Mouse (Mus musculus): ENCODE results near the gene Actn1. TPM values are rescaled to one million over a fixed set of nuclear protein-coding genes. Genes with fewer than 3 reads are reported as not detected.
A peak's percentile ranks its signal among the peaks of the same experiment; 100 is the strongest.
"Not testable (repeated sequence)": the region's sequence is repeated elsewhere in the genome, so short reads cannot be mapped to it uniquely, and the experiment has no call there.

Actn1 gene
- total and polyA plus RNA-seq, 2 experiments from 2014 or later, result 15.7 to 85.3 TPM

DNA sequence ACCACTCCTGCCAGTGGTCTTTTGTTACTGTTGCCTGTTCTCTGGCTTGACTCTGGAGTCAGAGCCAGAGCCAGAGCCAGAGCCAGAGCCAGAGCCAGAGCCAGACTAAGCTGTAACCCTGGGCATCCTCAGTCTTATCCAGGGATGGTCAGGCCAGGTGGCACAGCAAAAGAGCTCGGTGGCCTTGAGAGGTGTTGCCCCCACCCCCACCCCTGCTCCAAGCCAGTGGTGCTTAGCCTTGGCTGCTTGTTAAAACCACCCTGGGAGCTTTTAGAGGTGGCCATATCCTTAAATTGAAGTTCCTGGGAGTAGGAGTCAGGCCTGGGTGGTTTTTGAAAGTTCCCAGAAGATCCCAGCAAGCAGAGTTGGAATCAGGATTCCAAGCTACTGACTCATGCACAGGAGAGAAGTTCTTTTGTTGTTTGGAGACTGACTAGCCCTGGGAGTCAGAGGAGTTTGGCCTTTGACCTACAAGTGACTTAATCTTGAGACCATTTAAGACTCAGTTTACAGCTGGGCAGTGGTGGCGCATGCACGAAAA, 31.8 kb upstream of the Actn1 start:
- Histone ChIP-seq H3K9ac (replicated peaks; ENCODE audit: low read depth, low read length) (no peak overlapping the region), H3K27me3 (ENCODE audit: control insufficient read depth, insufficient read depth, low read length) (no peaks in the 10 kb centered on the region), H3K27ac (ENCODE audit: low read depth) (no peak overlapping the region; the same call in 1 of the 2 replicates), H3K36me3 (replicated peaks; ENCODE audit: control insufficient read depth, insufficient read depth, low read length) (no peaks in the 10 kb centered on the region), H3K4me3 (ENCODE audit: low read depth, low read length) (no peak overlapping the region), H3K4me2 (ENCODE audit: low read depth, low read length) (no peak overlapping the region), H3K4me1 (ENCODE audit: control insufficient read depth, insufficient read depth) (peaks cover 4% of the 10 kb centered on the region), H3K9me3 (replicated peaks; ENCODE audit: control insufficient read depth, low read length) (no peaks in the 10 kb centered on the region)
- ATAC-seq (ENCODE audit: insufficient read depth, low read depth), result no peak
- no peak for DNase-seq (ENCODE audit: low spot score)
- no peak for TF ChIP-seq CTCF (IDR thresholded peaks at IDR 0.05; ENCODE audit: low read depth)
- no peak for TF ChIP-seq EP300 (IDR thresholded peaks at IDR 0.05; ENCODE audit: low read depth)
- 54% methylated on average over 3 of the region's 3 CpGs for WGBS

DNA sequence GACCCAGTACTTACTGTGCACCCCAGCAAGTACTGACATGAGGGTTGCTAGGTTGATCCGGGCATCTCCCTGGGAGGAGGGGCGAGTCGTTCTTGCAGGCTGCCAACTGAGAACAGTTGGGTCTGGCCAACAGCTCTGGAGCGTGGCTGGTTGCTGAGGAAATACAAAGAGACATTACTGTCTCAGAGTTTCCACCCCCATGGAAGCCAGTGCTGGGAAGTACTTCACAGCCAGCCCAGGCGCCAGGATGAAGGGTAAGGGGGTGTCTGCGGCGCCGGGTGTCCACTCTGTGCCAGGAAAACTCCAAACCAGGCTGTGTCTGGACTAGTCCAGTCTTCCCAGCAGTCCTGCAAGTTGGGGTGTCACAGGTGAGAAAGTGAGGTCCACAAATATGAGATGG, 30.8 kb upstream of the Actn1 start:
- H3K4me3 ChIP-seq (ENCODE audit: low read depth, low read length), result no peak overlapping the region
- no peak overlapping the region for H3K27ac ChIP-seq (ENCODE audit: low read depth)
- H3K36me3 ChIP-seq (replicated peaks; ENCODE audit: control insufficient read depth, insufficient read depth, low read length), result no peaks in the 10 kb centered on the region
- DNase-seq (ENCODE audit: low spot score) (no peak), ATAC-seq (ENCODE audit: insufficient read depth, low read depth) (peak; percentile 30; the same call in 1 of the 2 replicates)
- H3K9ac ChIP-seq (replicated peaks; ENCODE audit: low read depth, low read length), result no peak overlapping the region
- no peaks in the 10 kb centered on the region for H3K27me3 ChIP-seq (ENCODE audit: control insufficient read depth, insufficient read depth, low read length)
- no peaks in the 10 kb centered on the region for H3K9me3 ChIP-seq (replicated peaks; ENCODE audit: control insufficient read depth, low read length)
- no peak for TF ChIP-seq EP300 (IDR thresholded peaks at IDR 0.05; ENCODE audit: low read depth)
- TF ChIP-seq CTCF (IDR thresholded peaks at IDR 0.05; ENCODE audit: low read depth), result no peak
- no peak overlapping the region for H3K4me2 ChIP-seq (ENCODE audit: low read depth, low read length)
- H3K4me1 ChIP-seq (ENCODE audit: control insufficient read depth, insufficient read depth), result peaks cover 4% of the 10 kb centered on the region
- 73% methylated on average over 8 of the region's 8 CpGs for WGBS

DNA sequence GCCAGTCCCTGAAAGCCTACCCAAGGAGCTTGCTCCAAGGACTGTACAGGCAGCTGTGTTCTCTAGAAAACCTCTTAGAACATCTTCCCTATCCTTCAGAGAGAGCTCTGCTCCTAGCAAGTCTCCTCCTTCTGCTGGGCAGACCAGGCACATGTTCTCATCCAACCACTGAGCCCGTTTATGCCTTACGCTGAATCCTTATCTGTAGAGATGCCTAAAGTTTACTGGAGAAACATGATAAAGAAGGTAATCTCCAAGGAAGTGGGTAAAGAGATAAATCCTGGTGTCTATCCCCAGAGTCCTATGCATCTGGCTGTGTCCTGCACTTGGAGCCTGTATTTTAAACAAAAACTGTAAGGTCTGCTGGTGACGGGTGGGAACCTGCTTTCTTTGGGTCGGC, 30.3 kb upstream of the Actn1 start:
- no peak for TF ChIP-seq CTCF (IDR thresholded peaks at IDR 0.05; ENCODE audit: low read depth)
- TF ChIP-seq EP300 (IDR thresholded peaks at IDR 0.05; ENCODE audit: low read depth), result no peak
- no peak for ATAC-seq (ENCODE audit: insufficient read depth, low read depth)
- H3K4me3 ChIP-seq (ENCODE audit: low read depth, low read length), result no peak overlapping the region
- H3K4me2 ChIP-seq (ENCODE audit: low read depth, low read length), result no peak overlapping the region
- H3K27me3 ChIP-seq (ENCODE audit: control insufficient read depth, insufficient read depth, low read length), result no peaks in the 10 kb centered on the region
- peaks cover 4% of the 10 kb centered on the region for H3K4me1 ChIP-seq (ENCODE audit: control insufficient read depth, insufficient read depth)
- no peak overlapping the region for H3K27ac ChIP-seq (ENCODE audit: low read depth)
- H3K9ac ChIP-seq (replicated peaks; ENCODE audit: low read depth, low read length), result no peak overlapping the region
- 67% methylated on average over 4 of the region's 4 CpGs for WGBS
- no peaks in the 10 kb centered on the region for H3K36me3 ChIP-seq (replicated peaks; ENCODE audit: control insufficient read depth, insufficient read depth, low read length)
- DNase-seq (ENCODE audit: low spot score), result no peak
- H3K9me3 ChIP-seq (replicated peaks; ENCODE audit: control insufficient read depth, low read length), result no peaks in the 10 kb centered on the region

- no peaks in the 10 kb centered on the region for H3K27me3 ChIP-seq (ENCODE audit: control insufficient read depth, insufficient read depth, low read length)
- ATAC-seq (ENCODE audit: insufficient read depth, low read depth) (no peak), DNase-seq (ENCODE audit: low spot score) (no peak)
- H3K9ac ChIP-seq (replicated peaks; ENCODE audit: low read depth, low read length), result no peak overlapping the region
- TF ChIP-seq CTCF (IDR thresholded peaks at IDR 0.05; ENCODE audit: low read depth) (no peak), EP300 (IDR thresholded peaks at IDR 0.05; ENCODE audit: low read depth) (no peak)
- H3K9me3 ChIP-seq (replicated peaks; ENCODE audit: control insufficient read depth, low read length), result no peaks in the 10 kb centered on the region
- no peak overlapping the region for H3K27ac ChIP-seq (ENCODE audit: low read depth)
- H3K4me2 ChIP-seq (ENCODE audit: low read depth, low read length), result no peak overlapping the region
- H3K4me1 ChIP-seq (ENCODE audit: control insufficient read depth, insufficient read depth), result peaks cover 4% of the 10 kb centered on the region
- no peaks in the 10 kb centered on the region for H3K36me3 ChIP-seq (replicated peaks; ENCODE audit: control insufficient read depth, insufficient read depth, low read length)
- 66% methylated on average over 3 of the region's 3 CpGs for WGBS
- H3K4me3 ChIP-seq (ENCODE audit: low read depth, low read length), result no peak overlapping the region
Measured at GRCm38 (mm10) chr12:80289722-80290121, 29.6 kb upstream of the Actn1 start.

GRCm38 (mm10) chr12:80285890-80286289, 25.7 kb upstream of the Actn1 start:
- Histone ChIP-seq H3K9me3 (replicated peaks; ENCODE audit: control insufficient read depth, low read length) (no peaks in the 10 kb centered on the region), H3K36me3 (replicated peaks; ENCODE audit: control insufficient read depth, insufficient read depth, low read length) (no peaks in the 10 kb centered on the region), H3K4me1 (ENCODE audit: control insufficient read depth, insufficient read depth) (peaks cover 4% of the 10 kb centered on the region), H3K9ac (replicated peaks; ENCODE audit: low read depth, low read length) (no peak overlapping the region), H3K27me3 (ENCODE audit: control insufficient read depth, insufficient read depth, low read length) (no peaks in the 10 kb centered on the region), H3K27ac (ENCODE audit: low read depth) (no peak overlapping the region), H3K4me3 (ENCODE audit: low read depth, low read length) (no peak overlapping the region), H3K4me2 (ENCODE audit: low read depth, low read length) (no peak overlapping the region)
- TF ChIP-seq CTCF (IDR thresholded peaks at IDR 0.05; ENCODE audit: low read depth), result no peak
- no peak for TF ChIP-seq EP300 (IDR thresholded peaks at IDR 0.05; ENCODE audit: low read depth)
- ATAC-seq (ENCODE audit: insufficient read depth, low read depth) (no peak), DNase-seq (ENCODE audit: low spot score) (no peak)
- 51% methylated on average over 5 of the region's 5 CpGs for WGBS

GRCm38 (mm10) chr12:80284251-80284650, 24.1 kb upstream of the Actn1 start:
- not testable (repeated sequence) for H3K4me3 ChIP-seq (ENCODE audit: low read depth, low read length); H3K36me3 ChIP-seq (replicated peaks; ENCODE audit: control insufficient read depth, insufficient read depth, low read length); ATAC-seq (ENCODE audit: insufficient read depth, low read depth); H3K9ac ChIP-seq (replicated peaks; ENCODE audit: low read depth, low read length); H3K4me2 ChIP-seq (ENCODE audit: low read depth, low read length); H3K27me3 ChIP-seq (ENCODE audit: control insufficient read depth, insufficient read depth, low read length); H3K4me1 ChIP-seq (ENCODE audit: control insufficient read depth, insufficient read depth); DNase-seq (ENCODE audit: low spot score); H3K9me3 ChIP-seq (replicated peaks; ENCODE audit: control insufficient read depth, low read length); H3K27ac ChIP-seq (ENCODE audit: low read depth)
- WGBS, result 80% methylated on average over 2 of the region's 2 CpGs

Data from heart, postnatal 0 days (tissue).